Mouse (Mus musculus): ENCODE results near the gene Ube2g2. TPM values are rescaled to one million over a fixed set of nuclear protein-coding genes. Genes with fewer than 3 reads are reported as not detected.

The Ube2g2 gene
- polyA plus RNA-seq, 1 experiment from 2014 or later = 102 TPM

DNA sequence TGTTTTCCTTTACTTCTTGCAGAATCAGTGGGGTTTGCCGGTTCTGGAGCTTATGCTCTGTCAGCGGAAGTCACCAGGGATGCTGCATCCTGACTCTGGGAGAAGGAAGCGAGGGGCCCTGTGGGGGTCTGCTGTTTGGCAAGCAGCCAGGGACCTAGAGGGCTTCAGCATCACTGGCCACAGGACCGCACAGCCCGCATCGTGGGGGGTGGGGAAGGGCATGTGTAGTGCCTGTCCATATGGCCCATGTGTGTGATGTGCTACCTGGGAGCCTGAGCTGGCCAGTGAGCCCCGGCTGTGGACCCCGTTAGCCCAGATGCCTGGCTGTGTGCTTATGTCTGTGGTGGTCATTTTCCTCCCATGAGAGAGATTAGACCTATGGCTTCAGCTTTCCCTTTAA is 32.3 kb upstream of the Ube2g2 start:
- Histone ChIP-seq H3K36me3 (replicated peaks) (peaks cover 75% of the 10 kb centered on the region), H3K27ac (no peak overlapping the region), H3K9me3 (no peaks in the 10 kb centered on the region), H3K27me3 (ENCODE audit: poor library complexity, severe bottlenecking) (no peaks in the 10 kb centered on the region), H3K4me1 (peaks cover 8% of the 10 kb centered on the region), H3K4me3 (no peak overlapping the region)
- WGBS = 88% methylated on average over 8 of the region's 8 CpGs
- no peak for DNase-seq (ENCODE audit: extremely low spot score, low spot score)

DNA sequence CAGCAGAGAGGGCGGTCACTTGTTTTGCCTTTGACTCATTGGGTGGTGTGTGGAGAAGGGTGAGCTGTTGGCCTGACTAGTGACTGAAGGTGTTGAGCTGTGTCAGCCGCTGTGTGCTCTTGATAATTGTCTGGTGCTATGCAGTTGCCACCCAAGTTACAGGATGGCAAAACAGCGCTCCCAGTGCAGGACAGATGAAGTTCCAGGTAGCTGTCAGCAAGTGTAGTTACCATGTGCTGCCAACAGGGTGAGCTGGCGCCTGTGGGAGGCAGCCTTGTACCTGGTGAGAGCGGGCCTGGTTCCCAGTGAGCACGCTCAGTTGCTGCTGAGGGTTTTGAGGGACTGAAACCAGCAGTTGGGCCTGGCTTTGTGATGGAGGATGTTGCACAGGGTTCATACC is 31.3 kb upstream of the Ube2g2 start:
- H3K4me3 ChIP-seq = no peak overlapping the region
- peak; percentile 56 for DNase-seq (ENCODE audit: extremely low spot score, low spot score)
- no peaks in the 10 kb centered on the region for H3K9me3 ChIP-seq
- 41% methylated on average over 6 of the region's 6 CpGs for WGBS
- H3K4me1 ChIP-seq = peaks cover 8% of the 10 kb centered on the region
- no peaks in the 10 kb centered on the region for H3K27me3 ChIP-seq (ENCODE audit: poor library complexity, severe bottlenecking)
- peaks cover 81% of the 10 kb centered on the region for H3K36me3 ChIP-seq (replicated peaks)
- no peak overlapping the region for H3K27ac ChIP-seq

- H3K4me3 ChIP-seq = no peak overlapping the region
- no peaks in the 10 kb centered on the region for H3K27me3 ChIP-seq (ENCODE audit: poor library complexity, severe bottlenecking)
- no peak overlapping the region for H3K27ac ChIP-seq
- H3K4me1 ChIP-seq = peaks cover 8% of the 10 kb centered on the region
- H3K36me3 ChIP-seq (replicated peaks) = peaks cover 85% of the 10 kb centered on the region
- no peaks in the 10 kb centered on the region for H3K9me3 ChIP-seq
- no peak for DNase-seq (ENCODE audit: extremely low spot score, low spot score)
- 78% methylated on average over 6 of the region's 6 CpGs for WGBS
Observed at GRCm38 (mm10) chr10:77591546-77591945, 30.5 kb upstream of the Ube2g2 start.

DNA sequence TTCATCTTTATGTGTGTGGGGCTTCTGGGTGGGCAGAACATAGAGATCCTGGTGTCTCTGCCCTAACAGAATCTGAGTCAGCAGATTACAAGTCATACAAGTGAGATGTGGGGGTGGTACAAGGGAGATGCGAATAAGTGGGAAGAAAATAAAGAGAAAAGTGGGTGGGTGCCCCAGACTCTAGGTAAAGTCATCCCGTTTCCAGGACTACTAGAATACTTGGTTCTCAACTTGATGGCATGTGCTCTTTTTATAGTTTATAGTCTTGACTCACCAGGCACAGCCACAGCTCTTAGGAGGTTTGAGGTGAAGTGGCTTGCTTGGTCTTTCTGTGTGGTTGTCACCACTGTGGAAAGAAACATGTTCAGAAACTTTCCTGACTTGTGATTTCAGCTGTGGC is 26.0 kb upstream of the Ube2g2 start:
- no peaks in the 10 kb centered on the region for H3K27me3 ChIP-seq (ENCODE audit: poor library complexity, severe bottlenecking)
- H3K4me1 ChIP-seq = peaks cover 3% of the 10 kb centered on the region; the same call in 1 of the 2 replicates
- H3K9me3 ChIP-seq = no peaks in the 10 kb centered on the region
- no peak overlapping the region for H3K4me3 ChIP-seq
- DNase-seq (ENCODE audit: extremely low spot score, low spot score) = no peak
- 95% methylated on average over 2 of the region's 2 CpGs for WGBS
- H3K27ac ChIP-seq = no peak overlapping the region
- peaks cover 79% of the 10 kb centered on the region for H3K36me3 ChIP-seq (replicated peaks)

GRCm38 (mm10) chr10:77603021-77603420 is 19.1 kb upstream of the Ube2g2 start:
- 56% methylated on average over 4 of the region's 4 CpGs for WGBS
- no peak overlapping the region for H3K27ac ChIP-seq
- no peak for DNase-seq (ENCODE audit: extremely low spot score, low spot score)
- H3K36me3 ChIP-seq (replicated peaks) = peaks cover 28% of the 10 kb centered on the region
- H3K9me3 ChIP-seq = peaks cover 6% of the 10 kb centered on the region; the same call in 1 of the 2 replicates
- no peak overlapping the region for H3K4me3 ChIP-seq
- no peaks in the 10 kb centered on the region for H3K27me3 ChIP-seq (ENCODE audit: poor library complexity, severe bottlenecking)
- H3K4me1 ChIP-seq = peaks cover 20% of the 10 kb centered on the region

- Histone ChIP-seq H3K36me3 (replicated peaks) (peaks cover 26% of the 10 kb centered on the region), H3K4me3 (no peak overlapping the region), H3K27me3 (ENCODE audit: poor library complexity, severe bottlenecking) (no peaks in the 10 kb centered on the region), H3K27ac (no peak overlapping the region), H3K4me1 (peaks cover 24% of the 10 kb centered on the region), H3K9me3 (peaks cover 6% of the 10 kb centered on the region; the same call in 1 of the 2 replicates)
- DNase-seq (ENCODE audit: extremely low spot score, low spot score) = no peak
- WGBS = 91% methylated on average over 6 of the region's 6 CpGs
Observed at GRCm38 (mm10) chr10:77604111-77604510, 18.0 kb upstream of the Ube2g2 start.

GRCm38 (mm10) chr10:77604958-77605357 is 17.1 kb upstream of the Ube2g2 start:
- peaks cover 31% of the 10 kb centered on the region for H3K36me3 ChIP-seq (replicated peaks)
- no peak overlapping the region for H3K4me3 ChIP-seq
- H3K9me3 ChIP-seq = peaks cover 6% of the 10 kb centered on the region; the same call in 1 of the 2 replicates
- no peak overlapping the region for H3K27ac ChIP-seq
- no peak for DNase-seq (ENCODE audit: extremely low spot score, low spot score)
- no peaks in the 10 kb centered on the region for H3K27me3 ChIP-seq (ENCODE audit: poor library complexity, severe bottlenecking)
- H3K4me1 ChIP-seq = peaks cover 24% of the 10 kb centered on the region
- WGBS = 92% methylated on average over 5 of the region's 5 CpGs

GRCm38 (mm10) chr10:77605368-77605767 is 16.7 kb upstream of the Ube2g2 start:
- peak; percentile 28 for DNase-seq (ENCODE audit: extremely low spot score, low spot score)
- H3K36me3 ChIP-seq (replicated peaks) = peaks cover 32% of the 10 kb centered on the region
- H3K4me1 ChIP-seq = peaks cover 24% of the 10 kb centered on the region
- no peaks in the 10 kb centered on the region for H3K27me3 ChIP-seq (ENCODE audit: poor library complexity, severe bottlenecking)
- 75% methylated on average over 1 of the region's 1 CpGs for WGBS
- H3K9me3 ChIP-seq = peaks cover 6% of the 10 kb centered on the region; the same call in 1 of the 2 replicates
- peak overlapping the region; percentile 99 for H3K27ac ChIP-seq
- H3K4me3 ChIP-seq = peak overlapping the region; percentile 84

DNA sequence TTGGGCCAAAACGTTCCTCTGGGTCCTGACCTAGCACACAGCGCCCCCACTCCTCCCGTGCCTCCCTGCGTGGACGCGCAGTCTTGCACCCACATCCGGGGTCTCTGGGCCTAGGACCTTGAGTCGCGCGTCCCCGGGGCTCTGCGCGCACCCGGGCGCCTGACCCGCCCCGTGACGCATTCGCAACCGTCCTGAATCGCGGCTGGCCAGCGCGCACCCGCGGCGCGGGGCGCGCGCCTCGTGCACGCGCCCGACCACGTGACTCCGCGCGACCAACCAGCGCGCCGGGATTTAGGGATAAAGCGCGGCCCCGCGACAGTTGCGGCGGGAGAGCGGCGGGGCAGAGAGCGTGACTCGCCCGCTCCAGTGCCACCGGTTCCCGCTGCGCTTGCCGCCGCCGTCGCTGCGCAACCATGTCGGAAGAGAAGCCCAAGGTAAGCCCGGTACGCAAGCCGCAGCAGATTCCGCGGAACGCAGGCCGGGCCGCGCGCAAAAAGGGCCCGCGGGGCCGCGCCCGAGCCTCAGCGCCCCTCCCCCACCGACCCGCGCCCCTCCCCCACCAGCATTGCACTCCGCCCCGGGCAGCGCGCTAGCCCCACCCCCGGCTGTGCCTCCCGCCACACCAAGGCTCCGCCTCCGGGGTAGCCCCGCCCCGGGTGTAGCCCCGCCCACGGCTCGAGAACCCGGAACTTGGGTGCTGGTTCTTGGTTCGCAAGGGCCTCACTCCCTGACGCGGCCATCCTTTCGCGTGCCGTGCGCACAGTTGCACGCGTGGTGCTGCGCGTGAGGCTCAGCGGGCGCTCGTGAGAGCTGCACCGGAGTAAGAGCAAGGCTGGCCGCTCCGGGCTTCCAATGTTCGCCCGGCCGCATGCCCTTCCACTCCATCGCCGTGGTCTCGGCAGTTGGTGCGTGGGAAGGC is 15.9 kb upstream of the Ube2g2 start, which contains the start of the genes Sumo3 and Gm49325:
Gene Sumo3, plus strand, starts transcription at position 190 of the 919 bp plus-strand sequence.
Gene Gm49325, plus strand, starts transcription at position 290 of the 919 bp plus-strand sequence.
- peak; percentile 90 for DNase-seq (ENCODE audit: extremely low spot score, low spot score)
- peaks cover 24% of the 10 kb centered on the region for H3K4me1 ChIP-seq
- H3K27ac ChIP-seq = peak within 1 kb of the TSS; percentile 99
- peak within 1 kb of the TSS; percentile 84 for H3K4me3 ChIP-seq
- peaks cover 40% of the 10 kb centered on the region for H3K36me3 ChIP-seq (replicated peaks)
- 2% methylated on average over 118 of the region's 119 CpGs for WGBS
- no peaks in the 10 kb centered on the region for H3K27me3 ChIP-seq (ENCODE audit: poor library complexity, severe bottlenecking)
- peaks cover 6% of the 10 kb centered on the region; the same call in 1 of the 2 replicates for H3K9me3 ChIP-seq

DNA sequence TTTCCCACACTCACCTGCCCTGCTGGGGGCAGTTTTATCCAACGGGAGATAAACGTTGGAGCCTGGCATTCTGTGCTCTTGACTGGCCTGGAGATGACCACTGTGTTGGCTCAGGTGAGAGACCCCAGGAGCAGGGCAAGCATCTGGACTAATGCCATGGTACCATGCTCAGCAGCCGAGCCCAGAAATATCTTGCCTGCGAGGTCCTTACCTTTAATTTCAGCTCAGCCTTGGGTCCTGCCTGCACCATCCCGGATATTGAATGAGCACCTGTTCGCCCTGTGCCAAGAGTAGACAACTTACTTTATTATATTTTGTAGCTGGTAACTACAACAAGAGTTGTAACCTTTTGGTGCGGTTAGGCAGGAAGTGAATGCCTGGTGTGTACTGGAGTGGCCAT is 15.2 kb upstream of the Ube2g2 start:
- no peaks in the 10 kb centered on the region for H3K27me3 ChIP-seq (ENCODE audit: poor library complexity, severe bottlenecking)
- 54% methylated on average over 7 of the region's 7 CpGs for WGBS
- peaks cover 6% of the 10 kb centered on the region; the same call in 1 of the 2 replicates for H3K9me3 ChIP-seq
- peak overlapping the region; percentile 99 for H3K27ac ChIP-seq
- DNase-seq (ENCODE audit: extremely low spot score, low spot score) = no peak
- H3K36me3 ChIP-seq (replicated peaks) = peaks cover 47% of the 10 kb centered on the region
- H3K4me3 ChIP-seq = peak overlapping the region; percentile 84
- H3K4me1 ChIP-seq = peaks cover 24% of the 10 kb centered on the region

DNA sequence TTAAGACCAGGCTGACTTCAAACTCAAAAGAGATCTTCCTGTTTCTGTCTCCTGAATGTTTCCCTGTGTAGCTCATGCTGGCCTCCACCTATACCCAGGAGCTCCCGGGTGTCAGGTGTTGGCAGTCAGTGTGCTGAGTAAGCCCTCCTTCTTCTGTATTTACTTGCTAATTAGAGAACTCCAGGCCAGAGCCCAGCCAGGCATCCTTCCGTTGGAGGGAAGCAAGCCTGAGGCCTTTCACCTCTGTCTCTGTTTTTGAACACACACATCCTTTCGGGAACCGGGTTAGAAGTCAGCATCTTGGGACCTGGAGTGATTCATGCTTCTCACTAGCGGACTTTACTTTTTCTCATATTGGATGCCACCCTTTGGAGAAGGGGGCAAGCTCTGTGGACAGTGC is 14.6 kb upstream of the Ube2g2 start:
- Histone ChIP-seq H3K9me3 (peaks cover 6% of the 10 kb centered on the region; the same call in 1 of the 2 replicates), H3K4me1 (peaks cover 24% of the 10 kb centered on the region), H3K27ac (0 out of 2 replicates have a peak overlapping the region, but pooled peaks have one; percentile 99), H3K27me3 (ENCODE audit: poor library complexity, severe bottlenecking) (no peaks in the 10 kb centered on the region), H3K36me3 (replicated peaks) (peaks cover 53% of the 10 kb centered on the region), H3K4me3 (peak overlapping the region; percentile 84)
- 73% methylated on average over 5 of the region's 5 CpGs for WGBS
- DNase-seq (ENCODE audit: extremely low spot score, low spot score) = no peak

DNA sequence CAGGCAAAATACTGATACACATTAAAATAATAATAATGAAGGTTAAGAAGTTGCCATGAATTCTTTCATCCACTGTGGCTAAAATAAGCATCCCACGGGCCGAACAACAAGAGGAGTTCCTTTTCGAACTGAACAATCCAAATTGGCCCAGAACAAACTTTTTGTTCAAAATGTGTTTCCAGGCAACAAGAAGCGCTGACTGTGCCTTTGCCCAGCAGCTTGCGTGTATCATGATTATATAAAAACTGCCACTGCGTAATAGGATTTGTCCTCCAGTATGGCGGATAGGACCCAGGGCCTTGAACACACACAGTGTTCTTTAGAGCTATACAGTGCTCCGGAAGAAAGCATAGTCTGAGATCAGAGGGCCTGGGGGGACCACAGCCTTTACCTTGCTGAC is 13.5 kb upstream of the Ube2g2 start:
- Histone ChIP-seq H3K9me3 (peaks cover 6% of the 10 kb centered on the region; the same call in 1 of the 2 replicates), H3K27me3 (ENCODE audit: poor library complexity, severe bottlenecking) (no peaks in the 10 kb centered on the region), H3K4me1 (peaks cover 24% of the 10 kb centered on the region), H3K27ac (no peak overlapping the region), H3K4me3 (no peak overlapping the region), H3K36me3 (replicated peaks) (peaks cover 64% of the 10 kb centered on the region)
- DNase-seq (ENCODE audit: extremely low spot score, low spot score) = no peak
- 95% methylated on average over 8 of the region's 8 CpGs for WGBS
